Mouse (Mus musculus): ENCODE measurements around the gene Prss38. TPM values are rescaled to one million over a fixed set of nuclear protein-coding genes. Genes with fewer than 3 reads are reported as not detected.

Prss38 gene
- total and polyA plus RNA-seq, 3 experiments, result not detected

DNA sequence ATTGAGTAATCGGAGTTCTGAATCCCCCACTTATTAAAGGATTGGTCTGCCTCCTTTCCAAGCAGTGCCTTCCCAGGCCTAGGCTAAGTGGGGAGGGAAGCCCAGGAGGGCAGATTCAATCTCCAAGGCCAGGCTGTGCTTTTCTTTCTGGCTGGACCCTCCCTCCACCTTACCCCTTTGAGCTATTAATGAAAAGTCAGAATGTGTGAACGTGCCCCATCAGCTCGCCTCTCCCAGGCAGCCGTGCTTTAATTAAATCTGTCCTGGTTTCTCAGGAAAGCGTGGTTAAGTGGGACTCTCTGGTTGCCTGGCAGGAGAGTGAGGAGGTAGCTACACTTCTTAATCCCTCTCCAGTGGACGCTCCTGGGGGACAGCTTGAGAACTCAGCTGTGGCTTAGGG, 45.8 kb downstream of the Prss38 start:
- H3K36me3 ChIP-seq (ENCODE audit: control insufficient read depth, insufficient read depth, low read length), result no peaks in the 10 kb centered on the region
- intact Hi-C loops (cut with DNase I), result loop anchor here (2.0 kb wide), 1 partner anchor 21 kb away; no protein-coding TSS in a partner anchor
- TF ChIP-seq POLR2A (IDR thresholded peaks at IDR 0.05; ENCODE audit: insufficient read depth, low read depth, low read length), result no peak
- TF ChIP-seq EP300 (IDR thresholded peaks at IDR 0.05; ENCODE audit: insufficient read depth, low read depth, low read length), result no peak
- no peak for TF ChIP-seq CTCF (IDR thresholded peaks at IDR 0.05)
- WGBS, result 72% methylated on average over 6 of the region's 6 CpGs
- no peaks in the 10 kb centered on the region for H3K4me1 ChIP-seq (ENCODE audit: control insufficient read depth, insufficient read depth, low read length)
- H3K9ac ChIP-seq (ENCODE audit: low read depth, low read length), result no peak overlapping the region
- H3K4me3 ChIP-seq, result no peak overlapping the region
- DNase-seq, result no peak
- no peaks in the 10 kb centered on the region for H3K27me3 ChIP-seq (ENCODE audit: control insufficient read depth, insufficient read depth, low read length)
- H3K79me2 ChIP-seq (replicated peaks; ENCODE audit: control insufficient read depth, insufficient read depth, low read length), result no peaks in the 10 kb centered on the region
- H3K27ac ChIP-seq, result no peak overlapping the region

- Histone ChIP-seq H3K36me3 (ENCODE audit: control insufficient read depth, insufficient read depth, low read length) (no peaks in the 10 kb centered on the region), H3K4me1 (ENCODE audit: control insufficient read depth, insufficient read depth, low read length) (no peaks in the 10 kb centered on the region), H3K27me3 (ENCODE audit: control insufficient read depth, insufficient read depth, low read length) (no peaks in the 10 kb centered on the region), H3K27ac (no peak overlapping the region), H3K9ac (ENCODE audit: low read depth, low read length) (no peak overlapping the region), H3K79me2 (replicated peaks; ENCODE audit: control insufficient read depth, insufficient read depth, low read length) (no peaks in the 10 kb centered on the region), H3K4me3 (no peak overlapping the region)
- no peak for DNase-seq
- TF ChIP-seq POLR2A (IDR thresholded peaks at IDR 0.05; ENCODE audit: insufficient read depth, low read depth, low read length), result no peak
- TF ChIP-seq CTCF (IDR thresholded peaks at IDR 0.05), result no peak
- TF ChIP-seq EP300 (IDR thresholded peaks at IDR 0.05; ENCODE audit: insufficient read depth, low read depth, low read length), result no peak
- 86% methylated on average over 18 of the region's 18 CpGs for WGBS
- intact Hi-C loops (cut with DNase I), result no loop called here
Observed at GRCm38 (mm10) chr11:59327625-59328024, 47.8 kb downstream of the Prss38 start.

- Histone ChIP-seq H3K27ac (no peak overlapping the region), H3K9ac (ENCODE audit: low read depth, low read length) (no peak overlapping the region), H3K27me3 (ENCODE audit: control insufficient read depth, insufficient read depth, low read length) (no peaks in the 10 kb centered on the region), H3K4me3 (no peak overlapping the region), H3K36me3 (ENCODE audit: control insufficient read depth, insufficient read depth, low read length) (no peaks in the 10 kb centered on the region), H3K79me2 (replicated peaks; ENCODE audit: control insufficient read depth, insufficient read depth, low read length) (no peaks in the 10 kb centered on the region), H3K4me1 (ENCODE audit: control insufficient read depth, insufficient read depth, low read length) (no peaks in the 10 kb centered on the region)
- TF ChIP-seq EP300 (IDR thresholded peaks at IDR 0.05; ENCODE audit: insufficient read depth, low read depth, low read length), result no peak
- no peak for TF ChIP-seq CTCF (IDR thresholded peaks at IDR 0.05)
- no peak for TF ChIP-seq POLR2A (IDR thresholded peaks at IDR 0.05; ENCODE audit: insufficient read depth, low read depth, low read length)
- intact Hi-C loops (cut with DNase I), result no loop called here
- DNase-seq, result no peak
- WGBS, result 58% methylated on average over 5 of the region's 5 CpGs
Observed at GRCm38 (mm10) chr11:59324777-59325176, 50.7 kb downstream of the Prss38 start.

DNA sequence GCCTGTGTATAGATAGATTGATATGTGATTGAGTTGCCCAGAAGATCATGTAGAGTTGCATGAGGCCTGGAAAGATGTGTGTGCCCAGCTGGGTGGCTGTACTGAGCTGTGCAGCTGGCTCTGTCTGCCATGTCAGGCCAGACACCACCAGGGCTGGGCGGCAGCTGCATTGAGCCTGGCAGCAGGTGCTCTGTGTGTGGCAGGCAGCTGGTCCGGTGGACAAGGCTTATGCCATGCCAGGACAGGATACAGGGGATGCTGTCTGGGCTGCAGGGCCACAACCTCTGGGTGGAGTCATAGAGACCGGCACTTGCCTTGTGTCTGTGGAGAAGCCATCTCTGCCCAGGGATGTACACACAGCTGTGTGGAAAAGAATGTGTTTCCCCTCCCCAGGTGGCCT, 52.5 kb downstream of the Prss38 start:
- Histone ChIP-seq H3K79me2 (replicated peaks; ENCODE audit: control insufficient read depth, insufficient read depth, low read length) (no peaks in the 10 kb centered on the region), H3K27me3 (ENCODE audit: control insufficient read depth, insufficient read depth, low read length) (no peaks in the 10 kb centered on the region), H3K9ac (ENCODE audit: low read depth, low read length) (no peak overlapping the region), H3K4me1 (ENCODE audit: control insufficient read depth, insufficient read depth, low read length) (no peaks in the 10 kb centered on the region), H3K36me3 (ENCODE audit: control insufficient read depth, insufficient read depth, low read length) (no peaks in the 10 kb centered on the region), H3K4me3 (no peak overlapping the region), H3K27ac (no peak overlapping the region)
- TF ChIP-seq EP300 (IDR thresholded peaks at IDR 0.05; ENCODE audit: insufficient read depth, low read depth, low read length) (no peak), CTCF (IDR thresholded peaks at IDR 0.05) (no peak), POLR2A (IDR thresholded peaks at IDR 0.05; ENCODE audit: insufficient read depth, low read depth, low read length) (no peak)
- DNase-seq, result no peak
- intact Hi-C loops (cut with DNase I), result no loop called here
- WGBS, result 81% methylated on average over 3 of the region's 3 CpGs

Small RNAs within 50 kb of the gene (microRNA-seq; reads per million reads assigned to microRNA genes)
- 0 reads per million in 2 experiments for gene Gm24756

Other genes starting within 250 kb of the Prss38 start
- gene Obscn, start 239.3 kb downstream of the Prss38 start, total RNA-seq (2021), result 100 to 1,000 TPM; 667 to 894 TPM
- 315 and 368 TPM in 2 replicates for gene Obscn, start 239.3 kb downstream of the Prss38 start, polyA plus RNA-seq (2012; rRNA removed)
- 10 to 100 TPM; 14.8 to 17.9 TPM for gene Iba57, start 211.9 kb downstream of the Prss38 start, total RNA-seq (2021)
- 10.6 and 11.8 TPM in 2 replicates for gene Iba57, start 211.9 kb downstream of the Prss38 start, polyA plus RNA-seq (2012; rRNA removed)
- gene Gjc2, start 192.4 kb downstream of the Prss38 start, total RNA-seq (2021), result under 1 TPM; 0.45 to 0.57 TPM
- gene Gjc2, start 192.4 kb downstream of the Prss38 start, polyA plus RNA-seq (2012; rRNA removed), result 0.72 and 0.73 TPM in 2 replicates
- gene Guk1, start 183.4 kb downstream of the Prss38 start, total RNA-seq (2021), result 100 to 1,000 TPM in 1 of 2 experiments, 10 to 100 TPM in 1; 97.5 to 113 TPM
- gene Guk1, start 183.4 kb downstream of the Prss38 start, polyA plus RNA-seq (2012; rRNA removed), result 120 and 127 TPM in 2 replicates
- gene Mrpl55, start 173.2 kb downstream of the Prss38 start, total RNA-seq (2021), result 100 to 1,000 TPM; 113 to 117 TPM
- gene Mrpl55, start 173.2 kb downstream of the Prss38 start, polyA plus RNA-seq (2012; rRNA removed), result 78.1 and 110 TPM in 2 replicates
- gene 2310033P09Rik, start 167.3 kb downstream of the Prss38 start, total RNA-seq (2021), result 1 to 10 TPM; 8.4 to 9.4 TPM
- 10.7 and 12.1 TPM in 2 replicates for gene 2310033P09Rik, start 167.3 kb downstream of the Prss38 start, polyA plus RNA-seq (2012; rRNA removed)
- gene Arf1, start 147.4 kb downstream of the Prss38 start, total RNA-seq (2021), result 100 to 1,000 TPM; 245 to 274 TPM
- 345 and 383 TPM in 2 replicates for gene Arf1, start 147.4 kb downstream of the Prss38 start, polyA plus RNA-seq (2012; rRNA removed)
- not detected for gene Wnt3a, start 84.9 kb downstream of the Prss38 start, total RNA-seq (2021)
- gene Wnt3a, start 84.9 kb downstream of the Prss38 start, polyA plus RNA-seq (2012; rRNA removed), result not detected in 2 replicates
- 1 to 10 TPM; 4.3 to 4.6 TPM for gene Wnt9a, start 68.7 kb downstream of the Prss38 start, total RNA-seq (2021)
- 4.6 and 7.2 TPM in 2 replicates for gene Wnt9a, start 68.7 kb downstream of the Prss38 start, polyA plus RNA-seq (2012; rRNA removed)
- 10 to 100 TPM; 11.8 to 12.9 TPM for gene Jmjd4, start 74.4 kb upstream of the Prss38 start, total RNA-seq (2021)
- gene Jmjd4, start 74.4 kb upstream of the Prss38 start, polyA plus RNA-seq (2012; rRNA removed), result 6.6 and 11.2 TPM in 2 replicates
- gene Snap47, start 75.5 kb upstream of the Prss38 start, total RNA-seq (2021), result 10 to 100 TPM; 37.7 to 42.2 TPM
- gene Snap47, start 75.5 kb upstream of the Prss38 start, polyA plus RNA-seq (2012; rRNA removed), result 49.4 and 85.7 TPM in 2 replicates
- 1 to 10 TPM; 3.0 to 4.7 TPM for gene Zfp867, start 96.8 kb upstream of the Prss38 start, total RNA-seq (2021)
- 1.00 and 2.1 TPM in 2 replicates for gene Zfp867, start 96.8 kb upstream of the Prss38 start, polyA plus RNA-seq (2012; rRNA removed)
- gene Zkscan17, start 151.1 kb upstream of the Prss38 start, total RNA-seq (2021), result 10 to 100 TPM; 11.7 to 14.8 TPM
- gene Zkscan17, start 151.1 kb upstream of the Prss38 start, polyA plus RNA-seq (2012; rRNA removed), result 7.8 and 10.0 TPM in 2 replicates
- gene Nlrp3, start 165.9 kb upstream of the Prss38 start, total RNA-seq (2021), result under 1 TPM; 0.45 to 0.55 TPM
- 0.33 and 0.38 TPM in 2 replicates for gene Nlrp3, start 165.9 kb upstream of the Prss38 start, polyA plus RNA-seq (2012; rRNA removed)
- not detected for gene Olfr222, start 200.6 kb upstream of the Prss38 start, total RNA-seq (2021)
- not detected in 2 replicates for gene Olfr222, start 200.6 kb upstream of the Prss38 start, polyA plus RNA-seq (2012; rRNA removed)
- not detected for gene Olfr223, start 217.6 kb upstream of the Prss38 start, total RNA-seq (2021)
- gene Olfr223, start 217.6 kb upstream of the Prss38 start, polyA plus RNA-seq (2012; rRNA removed), result not detected in 2 replicates